Mouse (Mus musculus) CH12.LX (cell line): ENCODE data around the gene Vmn1r165. TPM values are rescaled to one million over a fixed set of nuclear protein-coding genes. Genes with fewer than 3 reads are reported as not detected.
"Not testable (repeated sequence)": the region's sequence is repeated elsewhere in the genome, so short reads cannot be mapped to it uniquely, and the experiment has no call there.

Experiments used
- DNase-seq: peaks from one replicate; pipeline ENCODE4 v3.0.0-alpha.2; 2013; ENCODE audit errors: extremely low read depth
- H3K27ac ChIP-seq: 2 replicates; pipeline ENCODE4 v1.5.1; 2012; ENCODE audit warnings: low read depth, mild to moderate bottlenecking, control low read depth, moderate library complexity; ENCODE audit not compliant: insufficient read depth
- H3K27me3 ChIP-seq: replicated peaks from 2 replicates; pipeline ENCODE3; 2012; ENCODE audit warnings: inconsistent platforms
- H3K36me3 ChIP-seq, 2 experiments: replicated peaks in 1 of 2; 2 replicates each; pipeline versions ENCODE3 to v1.6.1; 2012; ENCODE audit warnings: inconsistent platforms in 1 of 2, low read length in 1 of 2, mild to moderate bottlenecking in 1 of 2, mixed read lengths in 1 of 2, moderate library complexity in 1 of 2; ENCODE audit not compliant: control insufficient read depth in 1 of 2, insufficient read depth in 1 of 2
- H3K4me1 ChIP-seq, 2 experiments: 2 replicates each; pipeline ENCODE4 v1.6.1; 2012; ENCODE audit warnings: inconsistent platforms in 1 of 2, moderate library complexity in 1 of 2; ENCODE audit not compliant: insufficient read depth in 2 of 2, control insufficient read depth in 1 of 2
- H3K4me2 ChIP-seq: 2 replicates; pipeline ENCODE4 v1.6.1; 2012; ENCODE audit warnings: low read depth, mild to moderate bottlenecking, control low read depth; ENCODE audit not compliant: poor library complexity, insufficient read depth, severe bottlenecking
- H3K4me3 ChIP-seq, 3 experiments: fragments of 150-350 bp in 1 of 3; sonication (generic) in 1 of 3; replicated peaks in 1 of 3; 2 replicates each; pipeline versions ENCODE3 to v1.5.1; 2011 to 2012; ENCODE audit warnings: low read depth in 2 of 3, low read length in 2 of 3, mild to moderate bottlenecking in 2 of 3, moderate library complexity in 2 of 3, control low read depth in 1 of 3, improper control_type of control experiment in 1 of 3, inconsistent platforms in 1 of 3, mixed read lengths in 1 of 3; ENCODE audit not compliant: poor library complexity in 1 of 3
- H3K79me2 ChIP-seq: replicated peaks from 2 replicates; pipeline ENCODE4 v1.6.1; 2012; ENCODE audit warnings: mild to moderate bottlenecking, moderate library complexity; ENCODE audit not compliant: control insufficient read depth, poor library complexity, insufficient read depth, severe bottlenecking; ENCODE audit errors: extremely low read depth
- H3K9ac ChIP-seq: 2 replicates; pipeline ENCODE4 v1.6.1; 2012; ENCODE audit warnings: low read depth, mild to moderate bottlenecking, control low read depth, moderate library complexity; ENCODE audit not compliant: insufficient read depth
- H3K9me3 ChIP-seq: replicated peaks from 2 replicates; pipeline ENCODE3; 2012; ENCODE audit warnings: low read length, inconsistent platforms, mixed read lengths
- dilution Hi-C: fragments of 300-500 bp; cut with MboI; formaldehyde crosslinking; loops from 2 replicates; pipeline ENCODE4 v1.14.3; 2020; ENCODE audit warnings: low sequenced_read_pairs; ENCODE audit not compliant: extremely low pct_unique_long_range_greater_than_20kb, extremely low pct_ligation_motif_present
- in situ Hi-C: fragments of 300-500 bp; cut with MboI; formaldehyde crosslinking; loops from 3 replicates; pipeline ENCODE4 v1.14.3; 2019; ENCODE audit warnings: low sequenced_read_pairs, low pct_ligation_motif_present, low pct_unique_long_range_greater_than_20kb, mixed read lengths
- polyA plus RNA-seq: library from polyadenylated mRNA; unstranded; fragments of >175 nt; gene quantifications from 2 replicates; pipeline ENCODE4 v1.2.1, GENCODE M21; 2012; ENCODE audit warnings: low read depth; ENCODE audit not compliant: insufficient read length
- total RNA-seq, 2 experiments: library from RNA; depleted of rRNA; stranded (reverse); fragments of 300-350 nt in 1 of 2; fragments of >200 nt in 1 of 2; gene quantifications; 2 replicates each; pipeline ENCODE4 v1.2.3; 2012 to 2014

Vmn1r165 gene
- not detected in 2 replicates for total RNA-seq (2012; rRNA removed)
- total RNA-seq (2014; rRNA removed), result not detected in 2 replicates
- not detected in 2 replicates for polyA plus RNA-seq

DNA sequence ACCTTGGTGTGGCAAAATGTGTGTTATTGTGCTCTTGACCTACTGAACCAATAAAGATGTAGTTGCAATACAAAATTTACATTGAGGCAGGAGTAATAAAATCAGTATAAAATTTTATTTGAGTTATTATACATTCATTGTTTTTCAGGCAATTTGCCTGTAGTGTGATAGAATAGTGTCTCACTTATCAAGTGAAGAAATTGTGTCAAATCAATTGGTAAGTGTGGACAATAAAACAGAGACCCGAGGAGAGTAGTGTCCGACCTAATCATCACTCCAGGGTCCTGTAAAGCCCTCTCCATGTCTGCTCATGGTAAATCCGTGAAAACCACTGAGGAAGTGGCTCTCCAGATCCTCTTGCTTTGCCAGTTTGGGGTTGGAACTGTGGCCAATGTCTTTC is at the start of gene Vmn1r165:
Gene Vmn1r165, plus strand, starts transcription at position 301 of the 400 bp plus-strand sequence.
- H3K9ac ChIP-seq, H3K4me1 ChIP-seq, H3K27me3 ChIP-seq, dilution Hi-C loops, H3K4me3 ChIP-seq, H3K36me3 ChIP-seq, in situ Hi-C loops, H3K27ac ChIP-seq, H3K79me2 ChIP-seq, H3K4me2 ChIP-seq, DNase-seq, H3K9me3 ChIP-seq: not testable (repeated sequence)

DNA sequence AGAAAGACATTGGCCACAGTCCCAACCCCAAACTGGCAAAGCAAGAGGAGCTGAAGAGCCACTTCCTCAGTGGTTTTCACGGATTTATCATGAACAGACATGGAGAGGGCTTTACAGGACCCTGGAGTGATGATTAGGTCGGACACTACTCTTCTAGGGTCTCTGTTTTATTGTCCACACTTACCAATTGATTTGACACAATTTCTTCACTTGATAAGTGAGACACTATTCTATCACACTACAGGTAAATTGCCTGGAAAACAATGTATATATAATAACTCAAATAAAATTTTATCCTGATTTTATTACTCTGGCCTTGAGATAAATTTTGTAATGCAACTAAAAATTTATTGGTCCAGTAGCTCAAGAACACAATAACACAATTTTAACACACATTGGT is 34.5 kb downstream of the Vmn1r165 start, which contains the start of gene Vmn1r166:
Gene Vmn1r166, minus strand, starts transcription at position 101 of the 400 bp plus-strand sequence.
- dilution Hi-C loops, DNase-seq, H3K27ac ChIP-seq, H3K36me3 ChIP-seq, H3K27me3 ChIP-seq, H3K9ac ChIP-seq, H3K4me3 ChIP-seq, H3K4me2 ChIP-seq, H3K9me3 ChIP-seq, in situ Hi-C loops, H3K4me1 ChIP-seq, H3K79me2 ChIP-seq: not testable (repeated sequence)

Other genes with a start within 250 kb of the Vmn1r165 start
- gene Gm4214, start 232.7 kb upstream of the Vmn1r165 start, total RNA-seq (2012; rRNA removed), result not detected in 2 replicates
- gene Gm4214, start 232.7 kb upstream of the Vmn1r165 start, total RNA-seq (2014; rRNA removed), result not detected in 2 replicates
- gene Gm4214, start 232.7 kb upstream of the Vmn1r165 start, polyA plus RNA-seq, result not detected in 2 replicates
- not detected in 2 replicates for gene Gm4216, start 197.4 kb upstream of the Vmn1r165 start, total RNA-seq (2012; rRNA removed)
- gene Gm4216, start 197.4 kb upstream of the Vmn1r165 start, total RNA-seq (2014; rRNA removed), result not detected in 2 replicates
- not detected in 2 replicates for gene Gm4216, start 197.4 kb upstream of the Vmn1r165 start, polyA plus RNA-seq
- not detected in 2 replicates for gene Vmn1r163, start 161.8 kb upstream of the Vmn1r165 start, total RNA-seq (2012; rRNA removed)
- gene Vmn1r163, start 161.8 kb upstream of the Vmn1r165 start, total RNA-seq (2014; rRNA removed), result not detected in 2 replicates
- gene Vmn1r163, start 161.8 kb upstream of the Vmn1r165 start, polyA plus RNA-seq, result not detected in 2 replicates
- gene Gm8720, start 149.9 kb upstream of the Vmn1r165 start, total RNA-seq (2012; rRNA removed), result not detected in 2 replicates
- not detected in 2 replicates for gene Gm8720, start 149.9 kb upstream of the Vmn1r165 start, total RNA-seq (2014; rRNA removed)
- not detected in 2 replicates for gene Gm8720, start 149.9 kb upstream of the Vmn1r165 start, polyA plus RNA-seq
- not detected in 2 replicates for gene Gm10662, start 72.9 kb upstream of the Vmn1r165 start, total RNA-seq (2012; rRNA removed)
- gene Gm10662, start 72.9 kb upstream of the Vmn1r165 start, total RNA-seq (2014; rRNA removed), result not detected in 2 replicates
- not detected in 2 replicates for gene Gm10662, start 72.9 kb upstream of the Vmn1r165 start, polyA plus RNA-seq
- gene Vmn1r166, start 34.4 kb downstream of the Vmn1r165 start, total RNA-seq (2012; rRNA removed), result not detected in 2 replicates
- not detected in 2 replicates for gene Vmn1r166, start 34.4 kb downstream of the Vmn1r165 start, total RNA-seq (2014; rRNA removed)
- not detected in 2 replicates for gene Vmn1r166, start 34.4 kb downstream of the Vmn1r165 start, polyA plus RNA-seq
- not detected in 2 replicates for gene Gm6902, start 61.6 kb downstream of the Vmn1r165 start, total RNA-seq (2012; rRNA removed)
- gene Gm6902, start 61.6 kb downstream of the Vmn1r165 start, total RNA-seq (2014; rRNA removed), result not detected in 2 replicates
- gene Gm6902, start 61.6 kb downstream of the Vmn1r165 start, polyA plus RNA-seq, result not detected in 2 replicates
- not detected in 2 replicates for gene Nlrp4e, start 83.9 kb downstream of the Vmn1r165 start, total RNA-seq (2012; rRNA removed)
- gene Nlrp4e, start 83.9 kb downstream of the Vmn1r165 start, total RNA-seq (2014; rRNA removed), result not detected in 2 replicates
- gene Nlrp4e, start 83.9 kb downstream of the Vmn1r165 start, polyA plus RNA-seq, result not detected in 2 replicates
- gene Nlrp5, start 168.6 kb downstream of the Vmn1r165 start, total RNA-seq (2012; rRNA removed), result not detected in 2 replicates
- not detected in 2 replicates for gene Nlrp5, start 168.6 kb downstream of the Vmn1r165 start, total RNA-seq (2014; rRNA removed)
- gene Nlrp5, start 168.6 kb downstream of the Vmn1r165 start, polyA plus RNA-seq, result not detected in 2 replicates